Mouse (Mus musculus): Measurements from ENCODE around the gene Add2. TPM values are rescaled to one million over a fixed set of nuclear protein-coding genes. Genes with fewer than 3 reads are reported as not detected.

The Add2 gene
- polyA plus RNA-seq, 1 experiment from 2014 or later, result 7.4 TPM

GRCm38 (mm10) chr6:86053099-86053498 lies 24.6 kb downstream of the Add2 start:
- Histone ChIP-seq H3K27me3 (replicated peaks; ENCODE audit: control insufficient read depth, insufficient read depth, low read length) (no peaks in the 10 kb centered on the region), H3K4me2 (ENCODE audit: low read length) (no peak overlapping the region), H3K27ac (ENCODE audit: low read depth) (no peak overlapping the region), H3K9me3 (ENCODE audit: control insufficient read depth, low read length) (no peaks in the 10 kb centered on the region), H3K4me1 (replicated peaks; ENCODE audit: control insufficient read depth, insufficient read depth, low read length) (peaks cover 3% of the 10 kb centered on the region; the same call in 1 of the 2 replicates), H3K36me3 (ENCODE audit: control insufficient read depth, insufficient read depth, low read length) (no peaks in the 10 kb centered on the region), H3K4me3 (ENCODE audit: low read depth, low read length) (no peak overlapping the region), H3K9ac (ENCODE audit: low read length) (no peak overlapping the region)
- 46% methylated on average over 4 of the region's 4 CpGs for WGBS
- DNase-seq (ENCODE audit: low spot score) (no peak), ATAC-seq (replicated peaks; ENCODE audit: low FRiP score, low TSS enrichment, low read depth) (no peak)

DNA sequence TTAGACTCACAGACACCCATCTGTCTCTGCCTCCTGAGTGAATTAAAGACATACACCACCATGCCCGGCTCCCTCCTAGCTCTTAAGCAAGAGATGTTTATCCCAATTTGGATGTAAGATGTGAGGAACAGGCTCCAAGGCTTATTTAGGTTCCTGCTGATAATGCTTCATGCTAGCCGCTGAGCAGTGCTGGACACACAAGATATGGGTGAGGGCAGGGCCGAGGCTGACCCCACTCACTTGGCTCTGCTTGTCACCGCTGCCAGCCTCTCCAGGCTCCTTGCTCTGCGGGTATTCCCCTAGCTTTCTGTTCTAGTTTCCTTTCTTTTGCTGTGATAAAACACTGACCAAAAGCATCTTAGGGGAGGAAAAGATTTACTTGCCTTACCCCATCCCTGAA lies 25.1 kb downstream of the Add2 start:
- Histone ChIP-seq H3K36me3 (ENCODE audit: control insufficient read depth, insufficient read depth, low read length) (no peaks in the 10 kb centered on the region), H3K27me3 (replicated peaks; ENCODE audit: control insufficient read depth, insufficient read depth, low read length) (no peaks in the 10 kb centered on the region), H3K27ac (ENCODE audit: low read depth) (no peak overlapping the region), H3K4me3 (ENCODE audit: low read depth, low read length) (no peak overlapping the region), H3K9me3 (ENCODE audit: control insufficient read depth, low read length) (no peaks in the 10 kb centered on the region), H3K4me2 (ENCODE audit: low read length) (no peak overlapping the region), H3K9ac (ENCODE audit: low read length) (no peak overlapping the region), H3K4me1 (replicated peaks; ENCODE audit: control insufficient read depth, insufficient read depth, low read length) (peaks cover 3% of the 10 kb centered on the region; the same call in 1 of the 2 replicates)
- 75% methylated on average over 5 of the region's 5 CpGs for WGBS
- DNase-seq (ENCODE audit: low spot score), result no peak
- no peak for ATAC-seq (replicated peaks; ENCODE audit: low FRiP score, low TSS enrichment, low read depth)

- whole genome bisulfite sequencing, result 0% methylated on average over 1 of the region's 1 CpGs
- Histone ChIP-seq H3K27ac (ENCODE audit: low read depth) (no peak overlapping the region), H3K4me1 (replicated peaks; ENCODE audit: control insufficient read depth, insufficient read depth, low read length) (no peaks in the 10 kb centered on the region), H3K4me3 (ENCODE audit: low read depth, low read length) (no peak overlapping the region), H3K4me2 (ENCODE audit: low read length) (no peak overlapping the region), H3K27me3 (replicated peaks; ENCODE audit: control insufficient read depth, insufficient read depth, low read length) (no peaks in the 10 kb centered on the region), H3K36me3 (ENCODE audit: control insufficient read depth, insufficient read depth, low read length) (no peaks in the 10 kb centered on the region), H3K9me3 (ENCODE audit: control insufficient read depth, low read length) (no peaks in the 10 kb centered on the region), H3K9ac (ENCODE audit: low read length) (no peak overlapping the region)
- ATAC-seq (replicated peaks; ENCODE audit: low FRiP score, low TSS enrichment, low read depth) (no peak), DNase-seq (ENCODE audit: low spot score) (no peak)
These were observed 30.0 kb downstream of the Add2 start for GRCm38 (mm10) chr6:86058475-86058874.

DNA sequence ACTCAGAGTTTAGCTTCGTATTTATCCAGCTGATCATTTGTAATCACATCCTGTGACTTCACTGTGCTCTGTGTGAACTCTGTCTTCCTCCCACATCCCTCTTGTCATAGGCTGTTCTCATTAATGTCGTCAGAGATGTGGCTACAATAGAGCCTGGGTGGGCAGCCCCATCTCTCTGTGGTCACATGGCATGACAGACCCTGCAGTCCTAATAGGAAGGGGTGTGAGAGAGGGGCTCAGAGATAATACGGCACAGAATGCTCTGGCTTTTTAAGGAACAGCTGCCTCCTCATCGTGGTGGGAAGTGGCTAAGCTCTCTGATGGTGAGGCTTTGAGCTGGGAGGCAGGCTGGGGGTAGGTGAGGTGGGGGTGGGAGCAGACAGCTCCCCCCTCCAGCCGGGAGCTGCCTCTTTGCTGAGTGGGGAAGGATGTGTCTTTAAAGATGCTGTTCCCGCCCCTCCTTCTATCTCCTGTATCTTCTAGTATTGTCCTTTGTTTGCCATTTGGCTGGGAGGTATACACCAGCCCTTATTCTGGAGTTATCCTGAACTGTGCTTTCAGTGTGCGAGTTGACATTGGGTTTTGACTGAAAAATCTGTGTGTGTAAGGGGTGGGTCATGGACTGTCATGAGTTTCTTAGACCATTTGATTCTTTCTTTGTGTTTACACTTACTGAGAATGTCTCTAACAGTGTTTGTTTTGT lies 30.8 kb downstream of the Add2 start:
- 0 out of 2 replicates have a peak, but pooled peaks have one; percentile 43 for ATAC-seq (replicated peaks; ENCODE audit: low FRiP score, low TSS enrichment, low read depth)

GRCm38 (mm10) chr6:86060170-86060569 lies 31.7 kb downstream of the Add2 start:
- no peak overlapping the region for H3K4me2 ChIP-seq (ENCODE audit: low read length)
- WGBS, result 93% methylated on average over 3 of the region's 3 CpGs

More for the DNA sequence above, 30.8 kb downstream of the Add2 start:
- peaks cover under 1% of the 10 kb centered on the region; the same call in 1 of the 2 replicates for H3K4me1 ChIP-seq (replicated peaks; ENCODE audit: control insufficient read depth, insufficient read depth, low read length)
- no peaks in the 10 kb centered on the region for H3K36me3 ChIP-seq (ENCODE audit: control insufficient read depth, insufficient read depth, low read length)
- no peak overlapping the region for H3K9ac ChIP-seq (ENCODE audit: low read length)
- DNase-seq (ENCODE audit: low spot score), result no peak
- H3K4me3 ChIP-seq (ENCODE audit: low read depth, low read length), result no peak overlapping the region
- H3K9me3 ChIP-seq (ENCODE audit: control insufficient read depth, low read length), result no peaks in the 10 kb centered on the region
- no peak overlapping the region for H3K27ac ChIP-seq (ENCODE audit: low read depth)
- H3K27me3 ChIP-seq (replicated peaks; ENCODE audit: control insufficient read depth, insufficient read depth, low read length), result no peaks in the 10 kb centered on the region
- H3K4me2 ChIP-seq (ENCODE audit: low read length), result no peak overlapping the region
- WGBS, result 33% methylated on average over 7 of the region's 7 CpGs

GRCm38 (mm10) chr6:86062226-86062625 lies 33.7 kb downstream of the Add2 start:
- ATAC-seq (replicated peaks; ENCODE audit: low FRiP score, low TSS enrichment, low read depth), result no peak
- no peak overlapping the region for H3K27ac ChIP-seq (ENCODE audit: low read depth)
- 53% methylated on average over 5 of the region's 5 CpGs for whole genome bisulfite sequencing

More at GRCm38 (mm10) chr6:86060170-86060569, 31.7 kb downstream of the Add2 start:
- Histone ChIP-seq H3K27ac (ENCODE audit: low read depth) (no peak overlapping the region), H3K36me3 (ENCODE audit: control insufficient read depth, insufficient read depth, low read length) (no peaks in the 10 kb centered on the region), H3K9ac (ENCODE audit: low read length) (no peak overlapping the region), H3K4me1 (replicated peaks; ENCODE audit: control insufficient read depth, insufficient read depth, low read length) (peaks cover 6% of the 10 kb centered on the region; the same call in 1 of the 2 replicates), H3K9me3 (ENCODE audit: control insufficient read depth, low read length) (no peaks in the 10 kb centered on the region), H3K27me3 (replicated peaks; ENCODE audit: control insufficient read depth, insufficient read depth, low read length) (no peaks in the 10 kb centered on the region), H3K4me3 (ENCODE audit: low read depth, low read length) (no peak overlapping the region)
- DNase-seq (ENCODE audit: low spot score) (no peak), ATAC-seq (replicated peaks; ENCODE audit: low FRiP score, low TSS enrichment, low read depth) (no peak)

DNA sequence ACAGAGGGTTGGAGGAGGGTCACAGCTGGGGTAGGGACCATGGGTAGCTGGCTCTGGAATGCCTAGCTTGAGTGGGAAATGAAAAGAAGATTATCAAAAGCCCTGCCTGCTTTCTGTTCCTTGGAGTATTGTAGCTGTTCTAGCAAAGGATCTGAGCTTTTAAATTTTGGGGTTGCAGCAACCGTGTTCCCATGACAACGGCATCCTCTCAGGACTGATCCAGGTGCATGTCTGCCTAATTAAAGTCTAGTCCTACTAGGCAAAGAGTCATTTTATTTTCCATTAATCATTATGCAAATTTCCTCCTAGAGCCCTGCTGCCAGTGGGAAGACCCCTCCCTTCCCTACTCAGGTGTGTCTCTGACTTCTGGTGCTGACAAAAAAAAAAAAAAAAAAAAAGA lies 34.2 kb downstream of the Add2 start:
- DNase-seq (ENCODE audit: low spot score) (no peak), ATAC-seq (replicated peaks; ENCODE audit: low FRiP score, low TSS enrichment, low read depth) (no peak)
- no peak overlapping the region for H3K4me2 ChIP-seq (ENCODE audit: low read length)
- peaks cover 6% of the 10 kb centered on the region; the same call in 1 of the 2 replicates for H3K4me1 ChIP-seq (replicated peaks; ENCODE audit: control insufficient read depth, insufficient read depth, low read length)
- no peak overlapping the region for H3K9ac ChIP-seq (ENCODE audit: low read length)
- no peak overlapping the region for H3K4me3 ChIP-seq (ENCODE audit: low read depth, low read length)
- no peak overlapping the region for H3K27ac ChIP-seq (ENCODE audit: low read depth)
- no peaks in the 10 kb centered on the region for H3K27me3 ChIP-seq (replicated peaks; ENCODE audit: control insufficient read depth, insufficient read depth, low read length)
- no peaks in the 10 kb centered on the region for H3K9me3 ChIP-seq (ENCODE audit: control insufficient read depth, low read length)
- no peaks in the 10 kb centered on the region for H3K36me3 ChIP-seq (ENCODE audit: control insufficient read depth, insufficient read depth, low read length)
- WGBS, result 93% methylated on average over 2 of the region's 2 CpGs

More at GRCm38 (mm10) chr6:86062226-86062625, 33.7 kb downstream of the Add2 start:
- DNase-seq (ENCODE audit: low spot score), result no peak
- peaks cover 6% of the 10 kb centered on the region; the same call in 1 of the 2 replicates for H3K4me1 ChIP-seq (replicated peaks; ENCODE audit: control insufficient read depth, insufficient read depth, low read length)
- no peaks in the 10 kb centered on the region for H3K27me3 ChIP-seq (replicated peaks; ENCODE audit: control insufficient read depth, insufficient read depth, low read length)
- no peaks in the 10 kb centered on the region for H3K36me3 ChIP-seq (ENCODE audit: control insufficient read depth, insufficient read depth, low read length)
- H3K4me2 ChIP-seq (ENCODE audit: low read length), result no peak overlapping the region
- no peaks in the 10 kb centered on the region for H3K9me3 ChIP-seq (ENCODE audit: control insufficient read depth, low read length)
- no peak overlapping the region for H3K9ac ChIP-seq (ENCODE audit: low read length)
- no peak overlapping the region for H3K4me3 ChIP-seq (ENCODE audit: low read depth, low read length)

GRCm38 (mm10) chr6:86064318-86065016 lies 36.0 kb downstream of the Add2 start:
- H3K27me3 ChIP-seq (replicated peaks; ENCODE audit: control insufficient read depth, insufficient read depth, low read length), result no peaks in the 10 kb centered on the region
- no peak for ATAC-seq (replicated peaks; ENCODE audit: low FRiP score, low TSS enrichment, low read depth)
- H3K9me3 ChIP-seq (ENCODE audit: control insufficient read depth, low read length), result no peaks in the 10 kb centered on the region
- H3K36me3 ChIP-seq (ENCODE audit: control insufficient read depth, insufficient read depth, low read length), result no peaks in the 10 kb centered on the region
- H3K9ac ChIP-seq (ENCODE audit: low read length), result no peak overlapping the region
- no peak overlapping the region for H3K4me3 ChIP-seq (ENCODE audit: low read depth, low read length)
- WGBS, result 39% methylated on average over 6 of the region's 6 CpGs
- H3K4me1 ChIP-seq (replicated peaks; ENCODE audit: control insufficient read depth, insufficient read depth, low read length), result peaks cover 6% of the 10 kb centered on the region; the same call in 1 of the 2 replicates
- no peak overlapping the region for H3K27ac ChIP-seq (ENCODE audit: low read depth)
- no peak for DNase-seq (ENCODE audit: low spot score)
- H3K4me2 ChIP-seq (ENCODE audit: low read length), result no peak overlapping the region
